ENCODE assay signal across 21 mouse cellular contexts in genomic region chr8:106727889-106728288, GRCm38 (mm10). TPM values are rescaled to one million over a fixed set of nuclear protein-coding genes. Genes with fewer than 3 reads are reported as not detected.
DNase-seq lines count a peak whose midpoint lies in the region; ATAC-seq lines count a peak whose summit lies in the region.
"Had no signal": no experiment of that assay in that cellular context is flagged by ENCODE, and none has a peak within 500 bp of the region (broad histone marks: within the 10 kb centered on the region; RNA-seq: fewer than 3 reads in every experiment).

No protein-coding gene starts in this region.

- 49% methylated on average over 1 of the region's 1 CpGs for WGBS in midbrain, embryonic 10.5 days
- 39% methylated on average over 1 of the region's 1 CpGs for WGBS in midbrain, embryonic 11.5 days
- WGBS in forebrain, embryonic 14.5 days: 11% methylated on average over 1 of the region's 1 CpGs
- 23% methylated on average over 1 of the region's 1 CpGs for WGBS in hindbrain, embryonic 16.5 days
- 17% methylated on average over 1 of the region's 1 CpGs for WGBS in neural tube, embryonic 13.5 days

- no peak overlapping the region for H3K4me2 ChIP-seq in midbrain, embryonic 11.5 days
- H3K4me2 ChIP-seq in forebrain, embryonic 14.5 days (ENCODE audit: low read length): peak overlapping the region; percentile 45
- H3K4me2 ChIP-seq in hindbrain, embryonic 16.5 days (ENCODE audit: low read length): no peak overlapping the region; the same call in 1 of the 2 replicates
- peak overlapping the region; percentile 46 for H3K4me2 ChIP-seq in neural tube, embryonic 13.5 days
- H3K4me2 ChIP-seq: embryonic facial prominence, embryonic 13.5 days; heart, embryonic 15.5 days; limb, embryonic 12.5 days; liver, embryonic 13.5 days; lung, embryonic 15.5 days had no signal

- H3K4me3 ChIP-seq in midbrain, embryonic 10.5 days: peak overlapping the region; percentile 33; the same call in 1 of the 2 replicates
- H3K4me3 ChIP-seq in midbrain, embryonic 11.5 days (ENCODE audit: low read depth, low read length): no peak overlapping the region
- no peak overlapping the region for H3K4me3 ChIP-seq in forebrain, embryonic 14.5 days (ENCODE audit: low read depth, low read length)
- no peak overlapping the region for H3K4me3 ChIP-seq in hindbrain, embryonic 16.5 days (ENCODE audit: low read length)
- H3K4me3 ChIP-seq in neural tube, embryonic 13.5 days: peak overlapping the region; percentile 10; the same call in 1 of the 2 replicates
- H3K4me3 ChIP-seq: embryonic facial prominence, embryonic 13.5 days; heart, embryonic 15.5 days; limb, embryonic 12.5 days; liver, embryonic 13.5 days; lung, embryonic 15.5 days; myocyte had no signal

- peaks cover 36% of the 10 kb centered on the region for H3K36me3 ChIP-seq in midbrain, embryonic 10.5 days
- peaks cover 3% of the 10 kb centered on the region; the same call in 1 of the 2 replicates for H3K36me3 ChIP-seq in midbrain, embryonic 11.5 days (ENCODE audit: control insufficient read depth, insufficient read depth, low read length)
- no peaks in the 10 kb centered on the region for H3K36me3 ChIP-seq in forebrain, embryonic 14.5 days (ENCODE audit: control insufficient read depth, insufficient read depth, low read length)
- no peaks in the 10 kb centered on the region for H3K36me3 ChIP-seq in hindbrain, embryonic 16.5 days (ENCODE audit: control insufficient read depth, insufficient read depth, low read length)
- no peaks in the 10 kb centered on the region for H3K36me3 ChIP-seq in neural tube, embryonic 13.5 days

- H3K27me3 ChIP-seq in midbrain, embryonic 10.5 days (ENCODE audit: low read depth, poor library complexity, severe bottlenecking): peaks cover 87% of the 10 kb centered on the region
- H3K27me3 ChIP-seq in midbrain, embryonic 11.5 days (ENCODE audit: control insufficient read depth, insufficient read depth, low read length): peaks cover 55% of the 10 kb centered on the region
- H3K27me3 ChIP-seq in forebrain, embryonic 14.5 days (replicated peaks; ENCODE audit: control insufficient read depth, insufficient read depth, low read length): no peaks in the 10 kb centered on the region
- H3K27me3 ChIP-seq in hindbrain, embryonic 16.5 days (replicated peaks; ENCODE audit: control insufficient read depth, insufficient read depth, low read length): no peaks in the 10 kb centered on the region
- peaks cover 11% of the 10 kb centered on the region; the same call in 1 of the 2 replicates for H3K27me3 ChIP-seq in neural tube, embryonic 13.5 days
- H3K27me3 ChIP-seq: embryonic facial prominence, embryonic 13.5 days; heart, embryonic 15.5 days; limb, embryonic 12.5 days; liver, embryonic 13.5 days; lung, embryonic 15.5 days had no signal

- no peaks in the 10 kb centered on the region; the same call in 1 of the 2 replicates for H3K9me3 ChIP-seq in midbrain, embryonic 10.5 days (replicated peaks)
- H3K9me3 ChIP-seq in midbrain, embryonic 11.5 days (ENCODE audit: control insufficient read depth, low read length): no peaks in the 10 kb centered on the region
- no peaks in the 10 kb centered on the region for H3K9me3 ChIP-seq in forebrain, embryonic 14.5 days (replicated peaks; ENCODE audit: control insufficient read depth, low read length)
- no peaks in the 10 kb centered on the region for H3K9me3 ChIP-seq in hindbrain, embryonic 16.5 days (ENCODE audit: control insufficient read depth, low read length)
- no peaks in the 10 kb centered on the region for H3K9me3 ChIP-seq in neural tube, embryonic 13.5 days
- H3K9me3 ChIP-seq: embryonic facial prominence, embryonic 13.5 days; heart, embryonic 15.5 days; limb, embryonic 12.5 days; liver, embryonic 13.5 days; lung, embryonic 15.5 days had no signal

- H3K4me1 ChIP-seq in midbrain, embryonic 10.5 days: peaks cover 19% of the 10 kb centered on the region
- H3K4me1 ChIP-seq in midbrain, embryonic 11.5 days (ENCODE audit: control insufficient read depth, insufficient read depth, low read length): peaks cover 10% of the 10 kb centered on the region; the same call in 1 of the 2 replicates
- H3K4me1 ChIP-seq in forebrain, embryonic 14.5 days (ENCODE audit: control insufficient read depth, insufficient read depth, low read length): 0 out of 2 replicates have a peak, but pooled peaks cover 6% of the 10 kb centered on the region
- H3K4me1 ChIP-seq in hindbrain, embryonic 16.5 days (ENCODE audit: control insufficient read depth, insufficient read depth, low read depth, low read length): peaks cover 5% of the 10 kb centered on the region
- H3K4me1 ChIP-seq in neural tube, embryonic 13.5 days (replicated peaks): peaks cover 35% of the 10 kb centered on the region
- H3K4me1 ChIP-seq: liver, embryonic 13.5 days had no signal

- H3K9ac ChIP-seq in midbrain, embryonic 11.5 days (ENCODE audit: low read length): no peak overlapping the region
- H3K9ac ChIP-seq in forebrain, embryonic 14.5 days (ENCODE audit: low read length): peak overlapping the region; percentile 45
- no peak overlapping the region for H3K9ac ChIP-seq in hindbrain, embryonic 16.5 days (ENCODE audit: low read depth, low read length)
- peak overlapping the region; percentile 47; the same call in 1 of the 2 replicates for H3K9ac ChIP-seq in neural tube, embryonic 13.5 days
- H3K9ac ChIP-seq: heart, embryonic 15.5 days; limb, embryonic 12.5 days; liver, embryonic 13.5 days; lung, embryonic 15.5 days had no signal

- ATAC-seq in midbrain, embryonic 11.5 days (ENCODE audit: low FRiP score): no peak
- no peak for ATAC-seq in forebrain, embryonic 14.5 days
- no peak for ATAC-seq in hindbrain, embryonic 16.5 days
- ATAC-seq in neural tube, embryonic 13.5 days (ENCODE audit: low read depth): no peak
- no peak for ATAC-seq in megakaryocyte, adult 5-6 weeks (ENCODE audit: poor library complexity, severe bottlenecking)

- H3K27ac ChIP-seq in midbrain, embryonic 10.5 days (replicated peaks): no peak overlapping the region
- H3K27ac ChIP-seq in midbrain, embryonic 11.5 days (ENCODE audit: low read depth, low read length): no peak overlapping the region
- peak overlapping the region; percentile 85 for H3K27ac ChIP-seq in forebrain, embryonic 14.5 days (ENCODE audit: low read depth, low read length)
- peak overlapping the region; percentile 13; the same call in 1 of the 2 replicates for H3K27ac ChIP-seq in hindbrain, embryonic 16.5 days (ENCODE audit: low read depth, low read length)
- peak overlapping the region; percentile 74 for H3K27ac ChIP-seq in neural tube, embryonic 13.5 days (replicated peaks)
- H3K27ac ChIP-seq: embryonic facial prominence, embryonic 13.5 days; heart, embryonic 15.5 days; limb, embryonic 12.5 days; liver, embryonic 13.5 days had no signal

- DNase-seq in midbrain, embryonic 10.5 days (ENCODE audit: low spot score): no peak
- no peak for DNase-seq in midbrain, embryonic 11.5 days (ENCODE audit: low spot score, missing footprints)
- DNase-seq in forebrain, embryonic 14.5 days (ENCODE audit: low spot score): peak; percentile 28
- no peak for DNase-seq in cerebellum, adult 11 months
- DNase-seq in testis, postnatal 14 days (ENCODE audit: low spot score): no peak
- DNase-seq: adrenal gland, postnatal 14 days; B cell, adult 2 months; cerebellum, adult 8-10 months; heart, adult 18-20 months; kidney, adult 2 months; liver, embryonic 13.5 days; right cerebral cortex, postnatal 25 days; thymus, postnatal 14 days had no signal

RNA-seq across cellular contexts. Expression of gene Tango6, which starts 45.0 kb away (rescaled TPM):
- 13.8 and 14.2 TPM in 2 replicates for polyA plus RNA-seq in midbrain, embryonic 10.5 days (2016; fragmentation: Nextera tagmentation; extraction: Ambion mirVana)
- 6.8 and 7.0 TPM in 2 replicates for polyA plus RNA-seq in midbrain, embryonic 11.5 days (2014; fragmentation: Nextera tagmentation; extraction: Ambion mirVana)
- polyA plus RNA-seq in forebrain, embryonic 14.5 days (2014; fragmentation: Nextera tagmentation; extraction: Ambion mirVana): 2.4 and 4.4 TPM in 2 replicates
- 5.5 and 5.9 TPM in 2 replicates for polyA plus RNA-seq in hindbrain, embryonic 16.5 days (2015; fragmentation: Nextera tagmentation; extraction: Ambion mirVana)
- polyA plus RNA-seq in neural tube, embryonic 13.5 days (2015; fragmentation: Nextera tagmentation; extraction: Ambion mirVana): 5.8 and 6.0 TPM in 2 replicates
- total RNA-seq in megakaryocyte, adult 5-6 weeks (2015): 2.5 and 3.5 TPM in 2 replicates
- total RNA-seq in megakaryocyte, adult 5-6 weeks (2017): 3.6 and 6.1 TPM in 2 replicates

Comparison
In these comparisons a context has a peak if more than half of its experiments do, and no peak if none do; other contexts are left out.
1. H3K4me3 ChIP-seq: peak in midbrain, embryonic 10.5 days (single experiment) and neural tube, embryonic 13.5 days (single experiment); none in midbrain, embryonic 11.5 days (single experiment), forebrain, embryonic 14.5 days (single experiment) and hindbrain, embryonic 16.5 days (single experiment).
2. H3K27ac ChIP-seq: peak in forebrain, embryonic 14.5 days (single experiment), hindbrain, embryonic 16.5 days (single experiment) and neural tube, embryonic 13.5 days (single experiment); none in midbrain, embryonic 10.5 days (single experiment) and midbrain, embryonic 11.5 days (single experiment).
3. H3K4me2 ChIP-seq: peak in forebrain, embryonic 14.5 days (single experiment) and neural tube, embryonic 13.5 days (single experiment); none in midbrain, embryonic 11.5 days (single experiment) and hindbrain, embryonic 16.5 days (single experiment).
4. H3K9ac ChIP-seq: peak in forebrain, embryonic 14.5 days (single experiment) and neural tube, embryonic 13.5 days (single experiment); none in midbrain, embryonic 11.5 days (single experiment) and hindbrain, embryonic 16.5 days (single experiment).